Mouse (Mus musculus) forebrain, embryonic 10.5 days (tissue): ENCODE measurements around the gene Rpl3l. TPM values are rescaled to one million over a fixed set of nuclear protein-coding genes. Genes with fewer than 3 reads are reported as not detected.

Source experiments
- DNase-seq: peaks from one replicate; pipeline ENCODE4 v3.0.0-alpha.2; 2017; ENCODE audit warnings: low spot score; ENCODE audit errors: extremely low spot score
- H3K27ac ChIP-seq: fragments of 300-500 bp; sonication (generic); 2 replicates; pipeline ENCODE4 v1.5.1; 2016; ENCODE audit warnings: mild to moderate bottlenecking
- H3K27me3 ChIP-seq: fragments of 300-500 bp; sonication (generic); 2 replicates; pipeline ENCODE4 v1.6.1; 2016; ENCODE audit warnings: mild to moderate bottlenecking; ENCODE audit not compliant: poor library complexity, severe bottlenecking
- H3K36me3 ChIP-seq: fragments of 300-500 bp; sonication (generic); replicated peaks from 2 replicates; pipeline ENCODE4 v1.6.1; 2016; ENCODE audit warnings: mild to moderate bottlenecking, moderate library complexity
- H3K4me1 ChIP-seq: fragments of 300-500 bp; sonication (generic); 2 replicates; pipeline ENCODE4 v1.6.1; 2016
- H3K4me3 ChIP-seq: fragments of 300-500 bp; sonication (generic); 2 replicates; pipeline ENCODE4 v1.5.1; 2016; ENCODE audit warnings: mild to moderate bottlenecking, moderate library complexity
- H3K9me3 ChIP-seq: fragments of 300-500 bp; sonication (generic); 2 replicates; pipeline ENCODE4 v1.6.1; 2016; ENCODE audit warnings: mild to moderate bottlenecking, moderate library complexity
- WGBS: fragments of 180-500 bp; shearing (Covaris S2); methylation state at CpG from one replicate; pipeline ENCODE4 v1.1.7; 2016; 5-methylcytosine and 5-hydroxymethylcytosine counted together
- polyA plus RNA-seq: library from polyadenylated mRNA; unstranded; fragments of >200 nt; fragmentation: Nextera tagmentation; extraction: Ambion mirVana; gene quantifications from 2 replicates; pipeline ENCODE4 v1.2.1, GENCODE M21; 2016

Rpl3l gene
- polyA plus RNA-seq, 1 experiment from 2014 or later, result not detected

DNA sequence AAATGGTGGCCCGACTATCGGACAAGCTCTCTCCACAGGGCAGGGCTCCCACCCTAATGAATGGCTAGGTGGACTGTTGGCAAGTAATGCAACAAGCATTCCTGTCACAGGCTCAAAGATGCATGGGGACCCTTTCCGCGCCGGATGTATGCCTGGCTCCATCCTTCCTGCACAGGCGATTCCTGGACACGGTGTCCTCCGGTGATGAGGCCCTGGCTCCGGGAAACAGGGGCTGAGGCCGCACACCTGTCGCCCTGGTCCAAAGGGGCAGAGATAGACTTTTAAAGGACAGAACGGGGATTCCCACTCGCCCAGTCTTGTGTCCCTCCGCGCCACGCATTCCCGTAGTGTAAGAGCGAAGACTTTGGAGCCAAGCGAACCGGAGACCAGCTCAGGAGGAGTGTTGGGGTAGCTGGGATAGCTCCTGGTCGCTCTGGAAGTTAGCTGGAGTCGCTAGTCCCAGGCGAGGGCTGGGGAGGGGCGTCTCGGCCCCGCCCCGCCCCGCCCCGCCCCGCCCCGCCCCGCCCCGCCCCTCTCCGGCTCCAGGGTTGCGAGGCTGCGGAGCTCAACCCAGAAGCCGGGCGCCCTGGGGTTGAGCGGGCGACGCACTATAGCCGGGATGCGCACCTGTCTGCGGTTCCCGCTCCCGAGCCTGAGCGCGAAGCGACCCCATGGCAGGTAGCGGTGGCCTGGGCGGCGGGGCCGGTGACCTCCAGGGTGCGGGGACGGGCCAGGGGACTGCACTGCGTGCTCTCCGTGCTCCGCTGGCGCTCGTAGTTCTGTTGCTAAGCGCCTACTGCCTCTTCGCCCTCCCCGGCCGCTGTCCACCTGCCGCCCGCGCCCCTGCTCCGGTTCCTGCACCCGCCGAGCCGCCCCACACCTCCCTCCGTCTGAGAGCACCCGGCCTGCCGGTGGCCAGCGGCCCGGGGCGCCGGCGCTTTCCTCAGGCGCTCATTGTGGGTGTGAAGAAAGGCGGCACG, 25.1 kb downstream of the Rpl3l start, which contains the start of gene Hs3st6:
TSS of gene Hs3st6 (plus strand) at position 574 of the 980 bp plus-strand sequence.
- under 1% methylated on average over 80 of the region's 82 CpGs for WGBS
- Histone ChIP-seq H3K4me1 (peaks cover 22% of the 10 kb centered on the region), H3K27me3 (peaks cover 87% of the 10 kb centered on the region), H3K9me3 (no peaks in the 10 kb centered on the region), H3K36me3 (no peaks in the 10 kb centered on the region), H3K4me3 (peak within 1 kb of the TSS; percentile 69), H3K27ac (0 out of 2 replicates have a peak within 1 kb of the TSS, but pooled peaks have one; percentile 51)
- peak; percentile 69 for DNase-seq

DNA sequence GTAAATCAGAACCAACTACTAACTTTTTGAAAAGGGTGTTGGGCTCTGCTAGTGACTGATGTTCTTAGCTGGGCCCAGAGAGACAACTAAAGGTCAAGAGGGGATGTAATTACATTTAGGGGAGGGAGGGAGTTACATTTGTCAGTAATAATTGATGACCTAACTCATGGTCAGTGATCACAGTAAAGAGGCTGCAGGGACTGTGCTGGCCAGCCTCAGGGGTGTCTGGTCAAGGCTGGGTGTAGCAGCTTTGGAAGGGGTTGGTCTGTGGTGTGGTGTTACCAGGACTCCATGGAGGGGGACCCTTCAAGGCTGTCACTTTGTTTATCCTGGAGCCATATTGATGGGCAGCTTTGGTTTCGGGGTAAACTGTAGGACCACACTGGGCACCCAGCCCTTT, 29.8 kb downstream of the Rpl3l start:
- Histone ChIP-seq H3K36me3 (no peaks in the 10 kb centered on the region), H3K4me1 (peaks cover 32% of the 10 kb centered on the region), H3K27ac (no peak overlapping the region), H3K4me3 (no peak overlapping the region), H3K9me3 (no peaks in the 10 kb centered on the region), H3K27me3 (peaks cover 56% of the 10 kb centered on the region)
- WGBS, result 86% methylated on average over 1 of the region's 1 CpGs
- no peak for DNase-seq

DNA sequence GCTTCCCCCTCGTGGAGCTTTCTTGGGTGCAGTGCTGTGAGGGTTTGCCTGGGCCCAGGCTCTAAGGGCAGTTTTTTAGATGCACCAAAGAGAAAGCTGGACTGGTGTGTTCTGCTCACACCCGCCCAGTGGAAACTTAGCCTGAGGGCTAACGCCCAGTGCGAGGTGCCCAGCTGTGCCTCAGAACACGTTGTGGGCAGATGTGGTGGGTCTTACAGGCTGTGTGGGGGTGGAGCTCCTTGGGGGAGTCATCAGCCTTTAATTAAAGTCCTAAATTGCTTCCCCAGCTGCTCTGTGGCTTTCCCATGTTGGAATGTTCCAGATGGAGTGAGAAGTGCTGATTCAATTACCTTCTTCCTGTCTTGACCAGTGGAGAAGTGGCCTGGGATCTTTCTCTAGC, 33.5 kb downstream of the Rpl3l start:
- 56% methylated on average over 5 of the region's 5 CpGs for WGBS
- Histone ChIP-seq H3K36me3 (no peaks in the 10 kb centered on the region), H3K4me3 (no peak overlapping the region), H3K27me3 (peaks cover 19% of the 10 kb centered on the region), H3K4me1 (peaks cover 30% of the 10 kb centered on the region), H3K9me3 (no peaks in the 10 kb centered on the region), H3K27ac (no peak overlapping the region)
- no peak for DNase-seq

DNA sequence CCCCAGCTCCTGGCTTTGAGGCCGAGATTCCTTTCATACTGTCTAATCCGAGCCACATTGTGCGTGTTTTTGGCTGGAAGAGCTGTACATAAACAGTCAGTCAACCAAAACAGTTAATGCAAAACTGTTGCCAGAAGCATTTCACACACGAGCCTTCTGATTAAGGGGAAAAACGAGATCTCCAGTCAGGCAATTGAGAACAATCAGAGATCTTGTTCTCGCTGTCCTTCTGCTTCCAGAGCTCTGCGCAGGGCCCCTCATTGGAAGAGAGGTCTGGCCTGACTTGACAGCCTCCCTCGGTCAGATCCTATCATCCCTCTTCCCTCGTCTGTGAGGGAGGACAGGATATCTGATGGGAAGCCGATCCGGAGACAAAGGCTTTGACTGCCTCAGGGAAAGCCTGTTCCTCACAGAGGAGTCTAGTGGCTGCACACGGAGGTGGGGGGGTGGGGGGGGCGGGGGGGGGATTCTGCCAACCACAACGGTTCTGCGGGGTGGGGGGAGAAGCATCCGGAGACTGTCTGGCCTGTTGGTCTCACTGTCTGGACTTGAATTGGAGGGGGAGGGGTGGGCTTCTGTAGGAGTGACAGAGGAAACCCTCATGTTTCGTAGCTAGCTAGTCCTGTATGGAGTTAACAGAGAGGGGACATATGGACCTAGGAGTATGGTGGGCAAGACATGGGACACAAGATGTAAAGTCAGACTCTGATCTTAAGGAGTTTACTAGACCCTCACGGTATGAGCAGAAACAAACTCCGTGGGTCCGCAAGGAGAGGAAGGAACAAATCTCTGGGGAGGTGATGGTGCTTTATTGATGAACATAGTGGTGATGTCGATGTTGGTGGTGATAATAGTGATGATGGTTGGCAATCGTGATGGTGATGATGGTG, 37.6 kb downstream of the Rpl3l start:
- peak overlapping the region; percentile 51; the same call in 1 of the 2 replicates for H3K27ac ChIP-seq
- 53% methylated on average over 22 of the region's 22 CpGs for WGBS
- H3K9me3 ChIP-seq, result no peaks in the 10 kb centered on the region
- H3K4me3 ChIP-seq, result no peak overlapping the region
- H3K36me3 ChIP-seq, result no peaks in the 10 kb centered on the region
- H3K4me1 ChIP-seq, result peaks cover 49% of the 10 kb centered on the region
- no peaks in the 10 kb centered on the region for H3K27me3 ChIP-seq
- DNase-seq, result no peak

DNA sequence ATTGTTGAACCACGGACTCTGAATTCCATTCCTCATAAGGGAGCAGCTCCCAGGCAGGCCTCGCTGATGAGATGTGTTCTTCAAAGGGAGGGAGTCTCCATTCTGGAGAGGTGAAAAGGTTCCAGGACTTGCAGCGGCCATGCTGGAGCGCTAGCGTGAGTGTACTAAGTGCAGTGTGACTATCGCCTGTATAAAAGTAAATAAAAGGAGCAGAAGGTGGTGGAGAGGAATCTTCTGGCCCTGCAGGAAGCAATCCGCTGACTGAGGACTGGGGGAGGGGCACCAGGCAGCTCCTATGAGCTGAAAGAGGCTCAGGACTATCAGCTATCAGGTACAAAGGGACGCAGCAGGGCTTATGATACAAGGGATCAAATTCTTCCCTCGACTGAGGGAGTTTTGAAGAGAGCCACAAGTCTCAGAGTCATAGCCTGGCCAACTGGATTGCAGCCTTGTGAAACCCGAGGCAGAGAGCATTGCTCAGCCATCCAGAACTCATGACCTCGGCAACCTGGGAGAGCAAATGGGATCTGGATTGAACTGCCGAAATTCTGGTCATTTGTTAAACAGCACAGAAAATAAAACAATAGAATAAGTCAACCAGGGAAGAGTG, 38.8 kb downstream of the Rpl3l start:
- Histone ChIP-seq H3K4me3 (no peak overlapping the region), H3K36me3 (no peaks in the 10 kb centered on the region), H3K4me1 (peaks cover 44% of the 10 kb centered on the region), H3K27ac (peak overlapping the region; percentile 22; the same call in 1 of the 2 replicates), H3K9me3 (no peaks in the 10 kb centered on the region), H3K27me3 (no peaks in the 10 kb centered on the region)
- no peak for DNase-seq
- 25% methylated on average over 12 of the region's 12 CpGs for WGBS

DNA sequence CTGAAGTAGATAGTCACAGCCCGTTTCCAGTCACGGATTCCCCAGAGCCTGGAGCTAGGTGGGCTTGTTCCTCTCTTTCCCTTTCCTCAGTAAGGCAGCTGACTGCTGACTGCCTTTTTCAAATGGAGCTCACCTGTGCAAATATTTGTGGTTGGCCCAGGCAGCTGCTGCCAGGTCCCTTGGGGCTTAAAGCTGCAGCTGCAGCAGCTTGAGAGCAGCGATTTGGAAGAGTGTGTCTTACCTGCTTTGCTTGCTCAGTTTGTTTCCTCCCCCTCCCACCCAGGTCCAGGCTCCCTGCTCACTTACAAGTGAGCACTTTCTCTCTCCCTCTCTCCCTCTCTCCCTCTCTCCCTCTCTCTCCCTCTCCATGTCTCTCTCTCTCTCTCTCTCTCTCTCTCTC, 41.5 kb downstream of the Rpl3l start:
- peaks cover 34% of the 10 kb centered on the region for H3K4me1 ChIP-seq
- WGBS, result 38% methylated on average over 3 of the region's 3 CpGs
- DNase-seq, result no peak
- 0 out of 2 replicates have a peak, but pooled peaks cover 5% of the 10 kb centered on the region for H3K9me3 ChIP-seq
- no peaks in the 10 kb centered on the region for H3K27me3 ChIP-seq
- no peak overlapping the region for H3K4me3 ChIP-seq
- H3K36me3 ChIP-seq, result no peaks in the 10 kb centered on the region
- no peak overlapping the region for H3K27ac ChIP-seq

DNA sequence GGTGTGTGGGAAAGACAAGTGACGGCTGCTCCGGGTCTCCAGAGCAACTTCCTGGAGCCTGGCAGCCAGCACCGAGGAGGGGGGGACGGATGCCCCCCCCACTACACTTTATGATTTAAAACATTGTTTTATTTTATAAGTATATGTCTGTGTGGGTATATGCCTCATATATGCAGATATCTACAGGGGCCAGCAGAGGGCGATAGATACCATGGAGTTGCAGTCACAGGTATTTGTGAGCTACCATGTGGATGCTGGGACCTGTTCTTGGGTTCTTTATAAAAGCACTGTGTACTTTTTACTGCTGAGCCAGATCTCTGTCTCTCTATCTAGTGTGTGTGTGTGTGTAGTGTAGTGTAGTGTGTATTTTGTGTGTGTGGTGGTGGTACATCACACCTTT, 45.6 kb downstream of the Rpl3l start:
- Histone ChIP-seq H3K4me3 (no peak overlapping the region), H3K9me3 (0 out of 2 replicates have a peak, but pooled peaks cover 5% of the 10 kb centered on the region), H3K36me3 (no peaks in the 10 kb centered on the region), H3K4me1 (peaks cover 3% of the 10 kb centered on the region; the same call in 1 of the 2 replicates), H3K27ac (no peak overlapping the region), H3K27me3 (no peaks in the 10 kb centered on the region)
- no peak for DNase-seq
- 80% methylated on average over 5 of the region's 5 CpGs for WGBS

DNA sequence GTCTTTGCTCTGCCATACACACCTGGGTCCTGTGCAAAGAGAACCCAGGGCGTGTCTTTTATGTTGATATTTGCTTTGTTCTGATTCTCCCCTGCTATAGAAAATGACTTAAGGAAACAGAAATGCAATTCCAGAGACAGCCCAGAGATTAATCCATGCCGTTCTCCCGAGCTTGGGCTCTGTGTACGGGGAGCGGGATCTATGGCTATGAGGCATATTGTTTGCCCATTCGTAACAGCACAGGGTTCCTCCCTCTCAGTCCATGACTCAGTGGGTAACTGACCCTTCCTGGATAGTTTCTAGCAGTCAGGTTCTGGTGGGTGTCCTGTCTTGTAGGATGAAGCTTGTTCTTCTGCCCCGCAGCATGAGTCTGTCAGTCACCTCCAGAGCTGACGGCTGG, 47.6 kb downstream of the Rpl3l start:
- DNase-seq, result no peak
- H3K4me1 ChIP-seq, result no peaks in the 10 kb centered on the region
- 87% methylated on average over 8 of the region's 8 CpGs for WGBS

DNA sequence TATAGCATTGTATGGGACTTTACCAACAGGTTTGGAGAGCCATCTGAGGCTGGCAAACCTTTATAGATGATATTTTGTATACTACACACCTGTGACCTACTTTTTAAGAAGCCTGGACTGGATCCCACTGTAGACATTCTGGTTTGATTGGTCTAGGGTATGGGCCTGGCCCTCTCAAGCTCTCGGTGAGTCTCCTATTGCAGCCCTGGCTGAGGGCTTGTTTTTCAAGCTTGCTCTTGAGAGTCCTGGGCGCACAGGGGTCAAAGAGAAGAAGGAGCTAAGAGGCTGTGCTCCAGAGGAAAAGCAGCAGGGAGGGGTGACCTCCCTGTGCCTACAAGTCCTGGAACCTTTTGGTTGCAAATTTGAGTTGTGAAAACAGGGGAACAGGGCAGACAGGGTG, 49.5 kb downstream of the Rpl3l start:
- DNase-seq, result no peak
- WGBS, result 79% methylated on average over 2 of the region's 2 CpGs
- Histone ChIP-seq H3K27me3 (no peaks in the 10 kb centered on the region), H3K4me1 (no peaks in the 10 kb centered on the region), H3K36me3 (no peaks in the 10 kb centered on the region), H3K9me3 (0 out of 2 replicates have a peak, but pooled peaks cover 5% of the 10 kb centered on the region), H3K4me3 (no peak overlapping the region), H3K27ac (no peak overlapping the region)

More for the DNA sequence above, 47.6 kb downstream of the Rpl3l start:
- H3K27me3 ChIP-seq, result no peaks in the 10 kb centered on the region
- H3K36me3 ChIP-seq, result no peaks in the 10 kb centered on the region
- H3K27ac ChIP-seq, result no peak overlapping the region
- H3K9me3 ChIP-seq, result 0 out of 2 replicates have a peak, but pooled peaks cover 5% of the 10 kb centered on the region
- no peak overlapping the region for H3K4me3 ChIP-seq

DNA sequence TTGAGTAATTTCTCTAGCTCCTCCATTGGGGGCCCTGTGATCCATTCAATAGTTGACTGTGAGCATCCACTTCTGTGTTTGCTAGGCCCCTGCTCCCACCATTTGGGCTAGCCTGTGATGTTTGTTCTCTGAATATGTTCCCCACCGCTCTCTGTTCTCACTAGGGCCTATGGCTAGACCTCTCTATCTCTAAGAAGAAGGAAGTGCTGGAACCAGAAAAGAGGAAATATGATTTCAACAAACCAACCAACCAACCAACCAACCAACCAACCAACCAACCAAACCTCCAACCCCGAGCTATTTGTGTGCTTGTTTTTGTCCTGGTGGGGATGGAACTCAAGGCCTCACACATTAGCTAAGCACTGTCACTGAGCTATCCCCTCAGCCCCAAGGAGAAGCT, 53.2 kb downstream of the Rpl3l start:
- H3K27ac ChIP-seq, result no peak overlapping the region
- no peak overlapping the region for H3K4me3 ChIP-seq
- no peaks in the 10 kb centered on the region for H3K27me3 ChIP-seq
- H3K4me1 ChIP-seq, result no peaks in the 10 kb centered on the region
- H3K36me3 ChIP-seq, result no peaks in the 10 kb centered on the region
- WGBS, result 89% methylated on average over 2 of the region's 2 CpGs
- no peaks in the 10 kb centered on the region for H3K9me3 ChIP-seq
- no peak for DNase-seq
